Mouse (Mus musculus) liver, postnatal 0 days (tissue): ENCODE measurements around the gene Aldh3b1. TPM values are rescaled to one million over a fixed set of nuclear protein-coding genes. Genes with fewer than 3 reads are reported as not detected.
A peak's percentile ranks its signal among the peaks of the same experiment; 100 is the strongest.

Source experiments
- ATAC-seq: fragments of 200-750 bp; cut with Nextera tagmentation; 2 replicates; pipeline ENCODE4 v1.8.0; 2017; ENCODE audit warnings: mild to moderate bottlenecking, moderate library complexity
- DNase-seq: peaks from one replicate; pipeline ENCODE4 v3.0.0-alpha.2; 2016
- H3K27ac ChIP-seq: fragments of 300-500 bp; sonication (generic); 2 replicates; pipeline ENCODE4 v1.5.1; 2014; ENCODE audit warnings: antibody characterized with exemption, moderate library complexity, mild to moderate bottlenecking, low read depth
- H3K27me3 ChIP-seq: fragments of 300-500 bp; sonication (generic); 2 replicates; pipeline ENCODE4 v1.6.1; 2014; ENCODE audit warnings: low read length, control low read depth, mixed read lengths; ENCODE audit not compliant: insufficient read depth
- H3K36me3 ChIP-seq: fragments of 300-500 bp; sonication (generic); replicated peaks from 2 replicates; pipeline ENCODE4 v1.6.1; 2014; ENCODE audit warnings: mild to moderate bottlenecking, control low read depth, low read length, moderate library complexity, mixed read lengths; ENCODE audit not compliant: insufficient read depth
- H3K4me1 ChIP-seq: fragments of 300-500 bp; sonication (generic); 2 replicates; pipeline ENCODE4 v1.6.1; 2014; ENCODE audit warnings: antibody characterized with exemption, mild to moderate bottlenecking, control low read depth; ENCODE audit not compliant: insufficient read depth
- H3K4me2 ChIP-seq: fragments of 300-500 bp; sonication (generic); 2 replicates; pipeline ENCODE4 v1.6.1; 2014; ENCODE audit warnings: low read depth, mild to moderate bottlenecking, low read length, moderate library complexity, mixed read lengths
- H3K4me3 ChIP-seq: fragments of 300-500 bp; sonication (generic); 2 replicates; pipeline ENCODE4 v1.5.1; 2014; ENCODE audit warnings: low read depth, low read length
- H3K9ac ChIP-seq: fragments of 300-500 bp; sonication (generic); replicated peaks from 2 replicates; pipeline ENCODE4 v1.6.1; 2014; ENCODE audit warnings: mild to moderate bottlenecking, moderate library complexity
- H3K9me3 ChIP-seq: fragments of 300-500 bp; sonication (generic); 2 replicates; pipeline ENCODE4 v1.6.1; 2016; ENCODE audit warnings: mild to moderate bottlenecking, control low read depth, low read length, mixed read lengths
- CTCF ChIP-seq: sonication (generic); IDR thresholded peaks from 2 replicates; pipeline ENCODE4 v1.5.1; 2016; ENCODE audit warnings: antibody characterized with exemption, low read depth
- EP300 ChIP-seq: IDR thresholded peaks from 2 replicates; pipeline ENCODE4 v1.6.1; 2016; ENCODE audit warnings: antibody characterized with exemption, low read depth, mild to moderate bottlenecking
- WGBS: fragments of 180-500 bp; shearing (Covaris S2); extraction: QIAGEN DNeasy Blood & Tissue Kit; methylation state at CpG from one replicate; pipeline ENCODE4 v1.1.7; 2014; ENCODE audit not compliant: insufficient replicate concordance; 5-methylcytosine and 5-hydroxymethylcytosine counted together
- polyA plus RNA-seq: library from polyadenylated mRNA; unstranded; fragments of >200 nt; fragmentation: Nextera tagmentation; extraction: Ambion mirVana; gene quantifications from 2 replicates; pipeline ENCODE4 v1.2.1, GENCODE M21; 2015

The Aldh3b1 gene
- polyA plus RNA-seq, 1 experiment from 2014 or later, result 9.5 TPM

DNA sequence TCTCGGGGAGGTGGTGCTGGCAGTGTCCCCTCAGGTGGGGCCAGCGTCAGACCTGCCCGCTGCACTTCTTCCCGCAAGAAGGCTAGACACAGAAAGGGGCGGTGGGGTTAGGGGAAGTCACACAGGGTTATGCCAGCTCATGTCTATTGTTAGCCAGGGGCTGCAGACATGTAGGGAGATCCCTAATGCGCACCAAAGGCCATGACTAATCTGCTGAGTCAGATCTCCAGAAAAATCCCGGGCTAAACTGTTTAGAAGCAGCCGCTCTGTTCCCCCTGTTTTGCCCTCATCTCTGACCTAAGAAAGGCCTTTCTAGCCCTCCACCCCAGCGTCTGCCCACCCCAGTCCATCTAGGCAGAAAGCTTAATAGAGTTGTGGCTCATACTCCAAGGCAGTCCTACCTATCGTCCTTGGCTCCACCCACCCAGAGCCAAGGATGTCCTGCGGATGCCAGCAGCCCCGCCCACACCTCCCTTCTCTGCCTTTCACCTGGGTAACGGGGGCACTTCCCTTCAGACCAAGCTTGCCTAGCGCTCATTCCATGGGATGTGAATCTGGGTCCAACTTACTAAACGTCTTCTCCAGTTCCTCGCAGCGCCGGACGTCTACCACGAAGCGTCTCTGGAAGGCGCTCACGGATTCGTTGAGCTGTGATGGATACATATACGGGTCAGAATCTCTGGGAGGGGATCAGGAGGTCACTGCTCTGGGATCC lies 25.8 kb downstream of the Aldh3b1 start:
- Histone ChIP-seq H3K9me3 (no peaks in the 10 kb centered on the region), H3K36me3 (peaks cover 43% of the 10 kb centered on the region), H3K4me1 (peaks cover 32% of the 10 kb centered on the region), H3K27ac (no peak overlapping the region), H3K9ac (no peak overlapping the region), H3K4me2 (no peak overlapping the region), H3K4me3 (no peak overlapping the region), H3K27me3 (no peaks in the 10 kb centered on the region)
- DNase-seq, result no peak
- TF ChIP-seq EP300 (no peak), CTCF (no peak)
- ATAC-seq, result no peak
- WGBS, result 85% methylated on average over 25 of the region's 25 CpGs

DNA sequence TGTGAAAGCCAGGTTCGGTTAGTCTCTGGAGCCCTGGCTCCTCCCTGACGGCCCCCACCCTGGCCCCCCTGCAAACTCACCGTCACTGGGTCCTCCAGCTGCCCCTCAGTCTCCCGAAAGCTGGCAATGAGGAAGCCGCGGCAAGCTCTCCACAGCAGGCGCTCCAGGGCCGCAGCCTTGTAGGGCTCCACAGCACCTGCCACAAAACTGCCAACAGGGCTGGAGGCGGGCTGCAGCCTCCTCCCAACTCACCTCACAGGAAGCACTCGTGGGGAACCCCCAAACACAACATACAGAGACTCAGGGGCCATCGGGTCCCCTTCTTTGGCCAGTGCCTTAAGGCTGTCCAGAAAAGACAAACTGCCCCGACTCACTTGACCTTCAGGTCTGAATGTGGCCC lies 26.6 kb downstream of the Aldh3b1 start:
- peaks cover 45% of the 10 kb centered on the region for H3K36me3 ChIP-seq
- no peaks in the 10 kb centered on the region for H3K27me3 ChIP-seq
- H3K9me3 ChIP-seq, result no peaks in the 10 kb centered on the region
- H3K9ac ChIP-seq, result no peak overlapping the region
- no peak overlapping the region for H3K4me2 ChIP-seq
- no peak overlapping the region for H3K27ac ChIP-seq
- DNase-seq (no peak), ATAC-seq (no peak)
- TF ChIP-seq EP300 (no peak), CTCF (no peak)
- WGBS, result 71% methylated on average over 12 of the region's 12 CpGs
- peaks cover 27% of the 10 kb centered on the region for H3K4me1 ChIP-seq
- H3K4me3 ChIP-seq, result no peak overlapping the region

DNA sequence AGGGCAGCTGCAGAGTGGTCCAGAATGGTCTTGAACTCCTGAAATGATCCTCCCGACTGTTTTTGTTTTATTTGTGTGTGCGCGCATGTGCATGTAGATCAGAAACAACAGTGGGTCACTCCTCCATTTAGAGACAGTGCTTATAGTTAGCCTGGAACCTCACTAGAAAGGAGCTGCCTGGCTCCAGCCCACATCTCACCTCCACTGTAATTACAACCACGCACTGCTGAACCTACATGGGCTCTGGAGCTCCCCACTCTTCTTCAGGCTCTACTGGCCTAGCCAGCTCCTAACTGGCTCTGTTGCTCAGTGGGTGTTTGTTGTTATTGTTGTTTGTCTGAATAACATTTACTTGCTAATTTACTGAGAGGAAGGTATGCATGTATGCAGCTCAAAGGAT lies 30.0 kb downstream of the Aldh3b1 start:
- DNase-seq (no peak), ATAC-seq (no peak)
- Histone ChIP-seq H3K4me3 (no peak overlapping the region), H3K9ac (no peak overlapping the region), H3K27me3 (no peaks in the 10 kb centered on the region), H3K9me3 (no peaks in the 10 kb centered on the region), H3K36me3 (peaks cover 76% of the 10 kb centered on the region), H3K4me2 (no peak overlapping the region), H3K4me1 (peaks cover 7% of the 10 kb centered on the region), H3K27ac (no peak overlapping the region)
- no peak for TF ChIP-seq CTCF
- no peak for TF ChIP-seq EP300
- 89% methylated on average over 4 of the region's 4 CpGs for WGBS

DNA sequence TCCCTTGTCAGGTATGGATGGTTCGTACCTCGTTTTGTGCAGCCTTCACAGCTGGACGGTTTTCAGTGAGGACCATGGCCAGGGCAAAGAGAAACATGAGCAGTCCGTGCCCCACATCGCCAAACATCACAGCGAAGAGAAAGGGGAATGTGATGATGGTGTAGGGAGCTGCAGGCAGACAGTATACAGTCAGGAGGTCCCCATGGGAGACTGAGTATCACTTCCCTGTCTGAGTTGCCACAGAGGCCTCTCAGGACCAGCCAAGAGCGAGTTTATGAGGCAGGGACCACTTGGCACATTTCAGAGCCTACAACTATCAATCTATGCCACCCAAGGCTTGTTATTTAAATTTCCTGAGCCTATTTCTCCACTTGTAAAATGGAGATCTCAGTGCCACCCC lies 30.7 kb downstream of the Aldh3b1 start:
- Histone ChIP-seq H3K9ac (no peak overlapping the region), H3K27ac (no peak overlapping the region), H3K4me1 (peaks cover 4% of the 10 kb centered on the region), H3K4me2 (no peak overlapping the region), H3K36me3 (peaks cover 80% of the 10 kb centered on the region), H3K27me3 (no peaks in the 10 kb centered on the region), H3K4me3 (no peak overlapping the region), H3K9me3 (no peaks in the 10 kb centered on the region)
- DNase-seq (no peak), ATAC-seq (no peak)
- TF ChIP-seq CTCF, result no peak
- no peak for TF ChIP-seq EP300
- 77% methylated on average over 7 of the region's 7 CpGs for WGBS

DNA sequence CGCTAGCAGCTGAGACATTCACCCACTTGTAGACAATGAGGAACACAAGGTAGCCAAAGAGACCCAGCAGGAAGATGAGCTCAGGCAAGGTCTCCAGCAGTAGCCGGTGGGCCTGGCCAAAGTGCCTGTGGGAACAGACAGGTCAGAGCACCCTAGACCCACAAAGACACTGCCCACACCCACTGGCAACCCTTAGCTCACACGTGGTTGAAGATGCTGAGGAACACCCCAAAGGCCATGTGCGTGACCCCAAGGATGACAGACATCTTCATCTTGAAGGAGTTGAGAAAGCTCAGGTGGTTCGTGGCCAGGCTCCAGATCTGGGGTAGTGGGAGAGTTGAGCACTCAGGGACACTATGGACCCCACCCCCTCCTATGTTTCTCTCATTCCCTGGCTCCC lies 32.1 kb downstream of the Aldh3b1 start:
- 82% methylated on average over 5 of the region's 5 CpGs for WGBS
- Histone ChIP-seq H3K27me3 (no peaks in the 10 kb centered on the region), H3K4me1 (peaks cover 6% of the 10 kb centered on the region), H3K9ac (no peak overlapping the region), H3K4me3 (no peak overlapping the region), H3K27ac (no peak overlapping the region), H3K4me2 (no peak overlapping the region), H3K9me3 (no peaks in the 10 kb centered on the region), H3K36me3 (peaks cover 80% of the 10 kb centered on the region)
- ATAC-seq (no peak), DNase-seq (no peak)
- TF ChIP-seq EP300 (no peak), CTCF (no peak)

DNA sequence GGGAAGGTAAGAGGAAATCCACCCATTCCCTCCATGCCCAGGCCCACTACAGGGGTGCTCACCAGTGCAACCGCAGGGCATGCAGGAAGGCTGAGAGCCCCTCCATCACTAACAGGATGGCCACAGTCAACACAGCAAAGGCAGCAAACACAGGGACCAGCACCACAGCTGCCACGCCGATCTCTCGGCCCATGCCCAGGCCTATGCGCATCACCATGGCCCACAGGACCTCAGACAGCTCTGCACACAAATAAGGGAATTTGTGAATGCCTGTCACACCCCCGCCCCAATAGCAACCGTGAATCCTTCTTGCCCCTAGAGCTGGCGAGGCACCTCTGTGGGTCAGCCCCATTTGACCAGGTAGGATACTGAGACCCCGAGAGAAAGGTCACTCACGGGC lies 33.4 kb downstream of the Aldh3b1 start:
- no peak overlapping the region for H3K27ac ChIP-seq
- H3K36me3 ChIP-seq, result peaks cover 79% of the 10 kb centered on the region
- H3K9ac ChIP-seq, result no peak overlapping the region
- WGBS, result 86% methylated on average over 10 of the region's 10 CpGs
- no peak overlapping the region for H3K4me2 ChIP-seq
- no peaks in the 10 kb centered on the region for H3K9me3 ChIP-seq
- no peak for TF ChIP-seq EP300
- TF ChIP-seq CTCF, result no peak
- no peak overlapping the region for H3K4me3 ChIP-seq
- peaks cover 6% of the 10 kb centered on the region for H3K4me1 ChIP-seq
- ATAC-seq (no peak), DNase-seq (no peak)
- no peaks in the 10 kb centered on the region for H3K27me3 ChIP-seq

DNA sequence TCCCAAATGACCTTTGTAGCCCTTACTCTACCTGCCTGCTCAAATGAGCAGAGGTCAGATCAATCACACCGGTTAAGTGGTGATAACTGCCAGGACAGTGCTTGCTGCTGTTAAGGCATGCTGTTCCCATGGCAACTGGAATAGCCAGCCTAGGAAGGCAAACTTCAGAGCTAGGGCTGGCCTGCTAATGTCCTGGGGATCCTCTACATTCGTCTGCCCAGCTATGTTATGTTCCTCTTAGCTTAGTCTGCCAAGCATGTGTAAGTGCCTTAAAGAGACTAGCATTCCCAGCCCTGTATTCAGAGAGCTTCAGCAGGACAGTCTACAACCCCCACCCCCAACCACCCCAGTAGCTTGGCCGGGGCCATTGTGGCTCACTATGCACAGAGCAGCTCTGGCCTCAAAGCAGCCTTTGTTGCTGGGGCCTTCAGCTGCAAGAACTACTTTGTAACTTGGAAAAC lies 34.4 kb downstream of the Aldh3b1 start:
- no peak overlapping the region for H3K4me2 ChIP-seq
- H3K27ac ChIP-seq, result no peak overlapping the region
- H3K27me3 ChIP-seq, result no peaks in the 10 kb centered on the region
- H3K9ac ChIP-seq, result no peak overlapping the region
- 50% methylated on average over 3 of the region's 3 CpGs for WGBS
- H3K4me1 ChIP-seq, result peaks cover 6% of the 10 kb centered on the region
- H3K4me3 ChIP-seq, result no peak overlapping the region
- H3K9me3 ChIP-seq, result no peaks in the 10 kb centered on the region
- no peak for DNase-seq
- peaks cover 85% of the 10 kb centered on the region for H3K36me3 ChIP-seq
- TF ChIP-seq EP300, result no peak
- no peak for TF ChIP-seq CTCF
- ATAC-seq, result peak; percentile 79
